Mouse (Mus musculus): ENCODE measurements at regions not wholly inside any gene's neighbourhood (a gene's known extent, or its start where the extent isn't known, plus 50 kb on each side); places are given as distances from the start of the nearest gene placed in this dataset.
A peak's percentile ranks its signal among the peaks of the same experiment; 100 is the strongest.

DNA sequence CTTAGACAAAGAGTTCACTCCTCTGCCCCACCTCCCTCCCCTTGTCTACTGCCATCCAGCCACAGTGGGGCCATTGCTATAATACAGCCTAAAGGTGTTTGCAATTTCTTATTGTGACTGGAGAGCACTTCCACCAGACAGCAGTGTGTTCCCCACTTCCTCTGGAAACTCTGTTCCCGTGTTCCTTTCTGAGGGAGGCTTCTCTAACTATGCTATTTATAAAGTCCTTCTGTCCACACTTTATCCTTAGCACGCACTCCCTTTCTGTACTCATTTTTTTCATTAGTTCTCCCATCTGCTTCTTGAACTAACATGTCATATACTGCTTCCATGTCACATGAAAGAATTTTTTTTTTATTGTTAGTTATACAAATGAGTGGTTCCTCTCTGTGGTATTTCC, 52.0 kb upstream of the 4930432M17Rik start:
- intact Hi-C loops (cut with DNase I): loop anchor here (5.0 kb wide), 1 partner anchor 61 kb away; no protein-coding TSS in a partner anchor
- peak in 1 of 2 experiments; percentile 31 for DNase-seq (ENCODE audit: low spot score in 2 of 2)

DNA sequence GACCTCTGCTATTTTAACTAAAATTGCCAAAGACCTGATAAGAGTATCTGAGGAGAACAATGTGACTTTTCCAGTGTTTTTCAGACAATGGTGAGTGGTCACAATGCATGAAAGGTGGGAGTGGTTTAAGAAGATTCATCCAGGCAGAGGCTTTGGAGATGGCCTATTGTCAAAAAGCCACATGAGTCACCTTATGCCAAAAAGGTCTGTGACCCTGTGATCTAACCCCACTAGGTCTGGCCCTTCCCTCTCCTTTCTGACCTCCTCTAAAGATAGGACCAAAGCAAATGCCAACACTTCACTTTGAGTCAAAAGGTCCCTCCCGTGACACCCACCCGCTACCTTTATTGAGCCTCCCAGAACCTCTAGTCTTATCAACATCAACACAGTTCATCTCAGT, 52.4 kb upstream of the 4930432M17Rik start:
- intact Hi-C loops (cut with DNase I): loop anchor here (5.0 kb wide), 1 partner anchor 61 kb away; no protein-coding TSS in a partner anchor
- DNase-seq (ENCODE audit: low spot score in 2 of 2): no peak

DNA sequence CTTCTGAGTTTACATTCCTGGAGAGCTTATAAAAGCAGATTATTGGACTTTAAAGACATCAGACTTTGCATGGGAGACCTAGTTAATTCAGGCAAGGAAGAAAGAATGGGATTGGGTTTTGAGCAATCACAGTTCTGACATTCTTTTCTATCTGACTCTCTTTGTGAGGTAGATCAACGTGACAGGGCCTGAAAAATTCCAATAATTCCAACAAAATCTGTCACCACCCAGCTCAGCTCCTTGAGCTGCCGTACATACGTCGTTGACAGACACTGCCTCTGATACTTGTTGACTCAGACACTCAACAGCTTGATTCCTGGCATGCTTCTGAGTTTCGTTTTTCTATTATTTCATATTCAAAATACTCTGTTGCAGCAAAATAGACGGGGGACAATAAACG, 53.2 kb upstream of the 4930432M17Rik start:
- intact Hi-C loops (cut with DNase I): loop anchor here (5.0 kb wide), 1 partner anchor 60 kb away; no protein-coding TSS in a partner anchor

DNA sequence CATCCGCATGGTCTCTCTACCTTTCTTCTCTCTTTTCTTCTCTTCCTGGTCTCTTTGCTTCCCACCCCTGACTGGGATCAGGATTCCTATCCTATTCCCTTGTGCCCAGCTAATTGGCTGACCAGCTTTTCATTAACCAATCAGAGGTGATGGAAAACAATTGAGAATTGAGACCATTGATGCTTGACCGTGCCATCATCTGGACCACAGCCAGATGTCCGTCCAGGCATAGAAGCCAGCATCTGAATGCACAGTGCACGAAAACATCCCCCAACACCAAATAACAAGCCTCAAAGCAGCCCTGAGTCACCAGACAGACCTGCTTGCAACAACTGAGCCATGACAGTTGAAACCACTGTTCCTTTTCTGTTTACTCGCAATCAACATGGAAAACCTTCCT, 54.5 kb upstream of the 4930432M17Rik start:
- intact Hi-C loops (cut with DNase I): loop anchor here (5.0 kb wide), 1 partner anchor 59 kb away; no protein-coding TSS in a partner anchor
- no peak for DNase-seq (ENCODE audit: low spot score in 2 of 2)

More for the DNA sequence above, 53.2 kb upstream of the 4930432M17Rik start:
- DNase-seq (ENCODE audit: low spot score in 2 of 2): no peak

DNA sequence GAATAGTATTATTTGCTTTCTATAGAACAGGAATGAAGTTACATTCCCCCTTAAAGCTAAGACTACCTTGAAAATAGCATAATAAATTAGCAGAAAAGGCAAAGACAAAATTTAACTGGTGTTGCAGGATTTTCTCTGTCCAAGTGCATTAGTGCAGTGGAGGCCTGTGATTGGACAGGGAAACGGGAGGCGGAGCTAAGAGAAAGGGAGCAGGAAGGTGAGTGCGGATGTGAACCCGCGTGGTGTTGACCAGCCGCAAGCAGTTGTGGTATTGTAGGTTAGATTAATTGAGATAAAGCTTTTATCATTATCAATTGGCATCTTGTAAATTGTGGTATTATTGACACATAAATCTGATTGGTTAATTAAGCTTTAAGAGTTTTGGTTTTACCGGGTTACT, 55.8 kb upstream of the 4930432M17Rik start:
- no peak for DNase-seq (ENCODE audit: low spot score in 2 of 2)
- intact Hi-C loops (cut with DNase I): loop anchor here (5.0 kb wide), 1 partner anchor 57 kb away; no protein-coding TSS in a partner anchor

DNA sequence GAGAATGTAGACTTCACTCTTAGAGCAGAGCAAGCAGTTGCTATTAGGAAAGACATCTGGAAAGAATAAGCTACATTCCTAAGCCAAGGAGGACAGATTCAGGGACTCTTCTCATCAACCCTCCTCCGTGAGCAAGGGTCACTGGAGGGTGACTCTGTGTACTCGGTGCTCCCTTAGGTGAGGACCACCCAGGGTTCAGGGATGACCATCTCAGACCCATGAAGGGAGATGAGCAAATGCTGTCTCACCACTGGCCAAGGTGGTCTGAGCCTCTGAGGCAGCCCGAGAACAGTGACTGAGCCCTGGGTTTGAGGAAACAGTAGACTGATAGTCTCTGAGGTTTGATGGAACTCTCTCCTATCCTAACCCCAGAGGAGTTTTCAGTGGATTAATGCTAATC, 57.3 kb upstream of the 4930432M17Rik start:
- intact Hi-C loops (cut with DNase I): no loop called here

DNA sequence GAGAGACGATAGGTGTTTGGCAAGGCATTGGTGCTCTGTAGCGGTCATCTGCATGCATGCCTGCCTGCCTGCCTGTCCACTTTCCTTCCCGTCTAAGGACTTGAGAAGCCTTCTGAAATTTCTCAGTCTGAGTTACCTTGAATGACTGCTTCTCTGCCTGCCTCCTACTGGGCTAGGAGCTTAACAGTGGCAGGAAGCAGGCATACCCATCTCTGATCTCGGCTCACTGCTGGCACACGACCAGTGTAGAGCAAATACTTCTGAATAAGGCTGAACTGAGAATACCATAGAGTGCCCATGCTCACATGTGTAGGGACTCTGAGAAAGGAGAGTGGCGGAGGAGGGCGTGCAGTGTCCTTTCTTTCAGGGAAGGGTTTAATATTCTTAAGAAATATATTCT, 60.7 kb upstream of the 4930432M17Rik start:
- intact Hi-C loops (cut with DNase I): no loop called here

More for the DNA sequence above, 57.3 kb upstream of the 4930432M17Rik start:
- no peak for DNase-seq (ENCODE audit: low spot score in 2 of 2)

DNA sequence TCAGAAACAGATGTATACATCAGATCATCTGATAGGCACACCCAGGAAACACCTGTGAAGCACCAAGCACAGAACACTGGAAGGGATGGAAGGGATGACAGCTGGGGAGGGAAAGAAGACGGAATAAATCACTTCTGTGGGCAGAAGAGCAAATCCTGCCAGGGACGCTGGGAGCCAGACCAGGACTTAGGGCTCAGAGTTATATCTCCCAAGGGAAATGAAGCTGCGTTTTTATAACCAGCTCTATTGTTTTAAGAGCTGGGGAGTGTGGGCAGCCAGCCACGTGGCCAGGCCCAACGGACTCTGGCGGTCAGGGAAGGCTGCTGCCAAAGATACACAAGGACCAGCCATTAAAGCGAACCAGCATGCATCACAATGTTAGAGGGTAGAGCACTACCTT, 61.5 kb upstream of the 4930432M17Rik start:
- intact Hi-C loops (cut with DNase I): no loop called here
- DNase-seq (ENCODE audit: low spot score in 2 of 2): no peak

More for the DNA sequence above, 60.7 kb upstream of the 4930432M17Rik start:
- DNase-seq (ENCODE audit: low spot score in 2 of 2): no peak

DNA sequence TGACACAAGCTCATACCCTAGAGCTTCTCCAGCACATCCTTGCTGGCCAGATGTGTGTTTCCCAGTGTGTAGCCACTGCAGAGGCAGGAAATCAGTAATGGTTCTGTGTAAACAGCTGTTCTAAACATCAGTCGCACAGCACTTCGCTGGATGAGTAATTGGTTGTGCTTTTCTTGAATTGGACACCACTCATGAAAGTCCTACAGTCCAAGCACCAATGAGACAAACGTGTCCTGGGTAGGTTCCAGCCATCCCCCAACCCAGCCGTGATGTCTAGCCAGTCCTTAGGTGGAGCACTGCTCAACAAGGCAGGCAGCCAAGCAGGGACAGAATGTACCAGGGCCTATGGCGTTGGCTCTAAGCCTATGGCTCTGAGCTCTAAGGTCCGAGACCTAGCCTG, 65.8 kb upstream of the 4930432M17Rik start:
- intact Hi-C loops (cut with DNase I): no loop called here
- no peak for DNase-seq (ENCODE audit: low spot score in 2 of 2)

DNA sequence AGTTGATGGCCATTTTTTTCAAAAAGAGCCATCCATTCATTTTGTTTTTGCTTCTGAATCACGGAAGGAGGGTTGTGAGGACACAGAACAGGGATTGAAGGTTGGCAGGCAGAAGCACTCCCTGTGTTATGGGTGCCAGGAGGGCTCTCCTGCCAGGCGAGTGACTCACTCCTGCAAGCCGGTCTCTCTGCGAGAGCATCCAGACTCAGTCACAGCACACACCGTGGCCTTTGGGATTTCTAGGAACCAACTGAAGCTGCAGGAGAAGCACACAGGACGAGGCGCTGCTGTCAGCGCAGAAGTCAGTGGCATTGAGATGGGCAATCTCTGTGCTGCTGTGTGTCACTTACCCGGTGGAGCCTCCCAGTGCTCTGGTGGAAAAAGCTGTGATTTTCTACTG, 66.5 kb upstream of the 4930432M17Rik start:
- peak in 1 of 2 experiments; percentile 23 for DNase-seq (ENCODE audit: low spot score in 2 of 2)
- intact Hi-C loops (cut with DNase I): no loop called here

DNA sequence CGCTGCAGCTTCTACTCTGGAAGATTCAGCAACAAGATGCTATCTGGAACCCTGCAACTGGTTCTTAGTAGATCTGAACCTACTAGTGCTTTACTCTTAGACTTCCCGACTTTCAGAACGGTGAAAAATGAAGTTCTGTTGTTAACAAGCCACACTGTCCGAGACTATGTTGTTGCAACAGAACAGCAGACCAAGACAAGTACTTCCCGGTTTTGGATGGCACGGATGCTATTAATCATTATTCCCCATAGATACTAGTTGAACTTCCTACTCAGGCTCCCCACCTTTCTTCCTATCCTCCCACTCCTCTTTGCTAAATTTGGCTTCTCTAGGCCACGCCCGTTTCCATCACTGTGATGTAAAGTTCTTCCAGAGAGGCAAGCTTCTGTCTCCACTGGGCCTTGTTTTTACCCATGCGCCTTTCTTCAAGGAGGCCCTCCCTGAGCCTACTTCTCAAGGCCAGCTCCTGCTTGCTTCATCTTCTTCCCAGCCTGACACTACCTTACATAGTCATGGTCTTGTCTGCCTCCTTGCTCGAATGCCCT, 67.7 kb upstream of the 4930432M17Rik start:
- DNase-seq (ENCODE audit: low spot score in 2 of 2): no peak
- intact Hi-C loops (cut with DNase I): no loop called here

DNA sequence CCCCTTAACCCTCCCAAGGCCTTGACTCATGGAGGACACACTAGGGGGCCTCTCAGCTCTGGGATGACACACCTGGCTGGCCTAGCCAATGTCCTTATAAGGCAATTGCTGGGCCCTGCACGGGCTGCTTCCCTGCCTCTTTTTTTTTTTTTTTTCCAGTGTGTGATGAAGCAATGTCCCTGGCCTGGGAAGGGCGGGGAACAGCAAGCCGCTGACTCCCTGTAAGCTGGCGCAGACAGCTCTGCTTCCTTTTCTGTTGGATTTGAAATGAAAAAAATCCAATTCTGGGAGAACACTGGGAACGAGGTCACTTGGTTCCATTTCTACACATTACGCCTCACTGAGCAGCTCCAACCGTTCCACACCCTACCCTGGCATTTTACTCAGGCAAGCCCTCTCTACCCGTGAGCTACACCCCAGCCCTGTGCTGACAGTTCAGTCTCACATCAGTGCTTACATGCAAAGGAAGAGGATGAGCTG, 68.4 kb upstream of the 4930432M17Rik start:
- no peak for DNase-seq (ENCODE audit: low spot score in 2 of 2)
- intact Hi-C loops (cut with DNase I): no loop called here

DNA sequence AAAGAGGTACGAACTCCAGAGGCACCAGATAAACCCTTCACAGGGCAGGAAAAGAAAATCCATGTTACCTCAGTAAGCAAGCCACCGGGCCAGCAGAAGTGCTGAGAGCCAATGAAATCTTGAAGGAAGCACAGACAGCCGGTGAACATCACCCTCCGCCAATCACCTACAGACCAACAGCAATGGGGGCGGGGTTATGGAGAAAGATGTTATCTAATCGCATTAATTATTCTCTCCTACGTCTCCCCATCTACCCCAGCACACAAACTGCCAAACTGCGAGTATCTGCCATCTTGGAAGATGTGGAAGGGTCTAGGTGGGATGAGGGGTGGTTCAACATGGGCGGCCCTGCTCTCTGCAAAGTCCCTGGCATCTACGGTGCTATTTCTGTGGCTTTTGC, 68.6 kb upstream of the Slc44a3 start:
- DNase-seq (ENCODE audit: low spot score in 2 of 2): peak in 1 of 2 experiments; percentile 15
- intact Hi-C loops (cut with DNase I): no loop called here

DNA sequence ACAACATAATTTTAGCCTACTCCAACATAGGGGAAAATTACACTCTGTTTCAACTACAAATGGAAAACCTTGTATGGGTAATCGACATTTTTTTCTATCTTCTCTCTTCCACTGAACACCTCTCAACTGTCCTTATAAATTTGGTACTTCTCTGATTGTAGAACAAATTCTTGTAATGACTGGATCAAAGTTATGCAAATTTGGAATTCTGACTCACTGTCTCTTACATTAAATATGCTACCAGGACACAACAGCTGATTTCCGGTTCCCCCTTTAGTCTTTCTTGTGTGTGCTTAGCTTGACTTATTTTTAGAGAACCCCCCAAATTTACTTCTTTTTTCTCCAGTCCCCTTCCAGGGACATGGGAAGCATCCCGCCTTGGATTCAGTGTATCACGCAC, 68.2 kb upstream of the Slc44a3 start:
- DNase-seq (ENCODE audit: low spot score in 2 of 2): no peak
- intact Hi-C loops (cut with DNase I): no loop called here

DNA sequence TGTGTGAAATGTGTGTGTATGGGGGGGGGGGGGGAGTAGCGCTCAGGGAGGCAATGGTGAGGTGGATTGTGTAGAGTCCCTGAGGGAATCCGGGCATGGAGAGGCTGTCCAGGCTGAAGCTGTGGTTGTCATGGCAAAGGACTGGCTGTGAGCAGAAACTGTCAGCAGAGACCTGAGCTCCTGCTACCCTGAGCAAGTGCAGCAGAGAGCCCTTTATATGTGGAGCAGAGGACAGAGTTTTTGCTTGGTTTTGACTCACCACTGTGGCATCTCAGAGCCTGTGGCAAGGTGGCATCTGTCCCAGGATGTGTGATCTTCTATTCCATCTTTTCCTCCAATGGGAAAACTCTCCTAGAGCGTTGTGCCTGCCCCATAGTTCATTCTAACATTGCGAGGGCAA, 65.8 kb upstream of the Slc44a3 start:
- intact Hi-C loops (cut with DNase I): no loop called here
- DNase-seq (ENCODE audit: low spot score in 2 of 2): no peak

DNA sequence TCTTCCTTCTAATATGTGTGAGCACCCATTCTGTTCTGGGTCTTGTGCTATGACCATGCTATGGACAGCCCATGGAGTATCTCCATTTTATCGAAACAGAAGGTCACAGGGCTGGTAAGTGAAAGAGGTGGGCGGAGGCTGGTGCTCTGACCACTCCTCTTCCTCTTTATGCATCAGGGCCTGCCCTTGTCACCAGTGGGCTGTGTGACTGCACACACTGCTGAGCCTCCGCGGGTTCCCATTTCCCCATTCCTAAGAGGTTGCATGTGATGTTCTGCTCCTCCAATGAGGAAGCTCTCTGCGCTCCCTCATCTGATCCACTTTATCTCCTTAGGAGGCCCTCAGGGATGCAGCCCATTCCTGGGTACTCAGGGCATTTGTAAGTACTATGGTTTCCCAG, 65.0 kb upstream of the Slc44a3 start:
- no peak for DNase-seq (ENCODE audit: low spot score in 2 of 2)
- intact Hi-C loops (cut with DNase I): no loop called here

DNA sequence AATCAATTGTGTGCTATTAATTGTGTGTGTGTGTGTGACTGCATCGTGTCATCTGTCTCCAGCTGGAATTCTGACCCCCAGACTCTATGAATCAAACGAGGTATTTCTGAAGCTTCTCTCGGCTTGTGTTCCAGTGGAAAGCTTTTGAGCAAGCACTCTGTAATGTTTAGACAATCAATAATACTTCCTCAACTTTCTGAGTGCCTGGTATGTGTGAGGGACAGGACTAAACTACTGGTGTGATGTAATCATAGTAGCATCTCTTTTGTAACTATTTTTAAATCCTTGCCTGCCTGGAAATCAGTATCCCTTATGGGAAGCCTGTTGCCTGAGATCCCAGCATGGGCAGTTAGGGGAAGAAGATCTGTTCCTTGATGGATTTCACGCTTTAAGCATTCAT, 62.4 kb upstream of the Slc44a3 start:
- no peak for DNase-seq (ENCODE audit: low spot score in 2 of 2)
- intact Hi-C loops (cut with DNase I): no loop called here

DNA sequence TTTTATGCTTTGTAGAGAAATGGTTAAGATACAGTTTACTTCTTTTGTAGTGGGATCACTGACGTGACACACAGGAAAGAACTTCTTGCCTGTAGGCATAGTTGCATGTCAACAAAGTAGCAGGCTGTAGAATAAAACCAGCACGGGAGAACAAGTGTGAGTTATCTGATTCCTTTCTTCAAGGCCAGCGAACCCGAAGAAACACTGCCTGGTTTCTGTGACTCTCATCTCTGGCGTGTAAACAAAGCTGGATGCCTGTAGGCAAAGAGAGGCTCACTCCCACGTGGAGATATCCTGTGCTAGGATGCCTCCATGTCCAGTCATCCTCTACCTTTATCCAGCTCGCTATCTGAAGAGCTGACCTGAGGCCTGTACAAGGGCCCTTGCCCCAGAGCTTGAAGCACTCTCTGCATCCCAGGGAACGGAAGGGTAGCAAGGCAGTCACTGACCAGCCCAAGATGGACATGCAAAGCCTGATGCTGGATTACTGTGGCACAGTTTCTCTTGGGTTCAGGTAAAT, 61.5 kb upstream of the Slc44a3 start:
- DNase-seq (ENCODE audit: low spot score in 2 of 2): no peak

DNA sequence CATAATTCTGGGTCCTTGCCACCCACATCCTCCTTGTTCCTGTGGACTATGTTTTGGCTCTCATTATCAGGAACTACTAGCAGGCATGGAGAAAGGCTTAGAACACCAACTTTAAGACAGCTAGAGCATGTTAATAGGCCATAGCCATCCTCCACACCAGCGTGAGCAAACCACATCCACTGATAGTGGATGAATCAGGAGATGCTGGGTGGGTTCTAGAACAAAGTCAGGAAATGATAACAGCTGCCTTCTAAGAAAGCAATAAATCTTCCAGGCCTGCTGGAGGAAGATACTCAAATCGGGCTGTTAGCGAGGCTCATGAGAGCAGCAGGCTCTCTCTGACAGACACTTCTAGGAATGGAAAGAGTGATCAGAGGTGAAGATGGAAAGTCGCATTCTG, 60.9 kb upstream of the Slc44a3 start:
- DNase-seq (ENCODE audit: low spot score in 2 of 2): no peak
- intact Hi-C loops (cut with DNase I): no loop called here

More for the DNA sequence above, 61.5 kb upstream of the Slc44a3 start:
- intact Hi-C loops (cut with DNase I): no loop called here

DNA sequence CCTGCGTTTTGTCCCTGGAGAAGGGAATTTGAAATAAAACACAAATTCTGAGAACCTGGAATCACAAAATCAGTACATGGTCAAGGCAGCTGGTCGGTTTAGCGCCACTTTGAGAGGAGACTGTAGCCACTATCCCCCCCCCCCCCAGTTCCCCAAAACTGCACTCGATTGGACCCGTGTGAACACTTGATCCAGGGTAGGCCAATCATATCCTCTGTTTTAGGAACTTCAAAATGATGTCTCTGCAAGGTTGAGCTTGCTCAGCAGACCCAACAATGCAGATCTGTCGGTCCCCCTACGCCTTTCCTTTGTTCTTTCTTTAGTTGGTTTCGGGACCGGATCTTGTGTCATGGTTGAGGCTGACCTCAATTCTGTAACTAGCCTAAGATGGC, 57.3 kb upstream of the Slc44a3 start:
- no peak for DNase-seq (ENCODE audit: low spot score in 2 of 2)
- intact Hi-C loops (cut with DNase I): no loop called here

DNA sequence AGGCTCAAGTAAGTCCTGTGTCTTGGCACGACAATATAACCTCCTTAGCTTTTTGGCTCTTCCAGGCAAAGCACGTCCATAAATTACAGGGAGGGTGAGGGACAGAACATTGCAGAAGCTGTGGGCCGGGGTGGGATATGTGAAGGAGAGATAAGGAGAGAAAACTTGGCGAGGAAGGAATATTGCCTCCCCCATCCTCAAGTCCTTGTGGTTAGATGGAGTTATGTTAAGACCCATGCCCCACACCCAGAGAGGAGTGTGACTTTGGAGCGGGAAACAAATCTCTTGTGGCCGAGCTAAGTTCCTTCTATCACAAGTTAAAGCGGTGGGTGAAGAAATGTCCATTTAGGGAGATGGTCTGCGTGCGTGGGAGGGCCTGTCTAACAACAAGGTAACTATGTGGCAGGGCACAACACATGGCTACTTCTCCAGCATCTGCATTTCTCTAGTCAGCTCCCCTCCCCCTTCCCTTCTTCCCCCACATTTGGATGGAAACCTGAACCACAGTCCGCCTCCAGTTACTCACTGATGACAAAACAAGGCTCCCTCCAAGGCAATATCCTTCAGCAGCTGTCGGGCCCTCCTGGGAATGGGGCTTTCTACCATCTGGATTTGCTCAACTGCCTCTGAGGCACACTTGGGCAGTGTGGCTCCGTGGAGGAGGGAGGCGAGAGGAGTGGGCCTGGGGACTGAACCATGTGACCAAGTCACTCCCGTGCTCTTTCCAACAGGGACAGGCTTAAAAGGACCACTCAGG, 56.7 kb upstream of the Slc44a3 start:
- peak in 1 of 2 experiments; percentile 12 for DNase-seq (ENCODE audit: low spot score in 2 of 2)
- intact Hi-C loops (cut with DNase I): no loop called here
